Mouse (Mus musculus): ENCODE measurements around the gene Vat1.

- no peak for TF ChIP-seq RAD21 (IDR thresholded peaks at IDR 0.05; ENCODE audit: low read depth, low read length)
- no peak for TF ChIP-seq HCFC1 (IDR thresholded peaks at IDR 0.05; ENCODE audit: low read depth, low read length)
- no peak for TF ChIP-seq EP300 (IDR thresholded peaks at IDR 0.05; ENCODE audit: low read length)
- no peak for TF ChIP-seq MEF2A (IDR thresholded peaks at IDR 0.05; ENCODE audit: borderline replicate concordance, low read depth, low read length)
- no peak for TF ChIP-seq POLR2A (IDR thresholded peaks at IDR 0.05; ENCODE audit: low read depth, low read length)
- no peak for TF ChIP-seq UBTF (IDR thresholded peaks at IDR 0.05; ENCODE audit: low read depth, low read length)
- TF ChIP-seq CTCF (conservative IDR thresholded peaks at IDR 0.05 in 1 of 2, IDR thresholded peaks at IDR 0.05 in 1 of 2; ENCODE audit: low read depth in 2 of 2, low read length in 2 of 2) = no peak
- no peak for TF ChIP-seq ZKSCAN1 (IDR thresholded peaks at IDR 0.05; ENCODE audit: borderline replicate concordance, low read depth, low read length)
- TF ChIP-seq MAFK (IDR thresholded peaks at IDR 0.05; ENCODE audit: insufficient replicate concordance, low read length) = no peak
- no peak for TF ChIP-seq ZNF384 (IDR thresholded peaks at IDR 0.05; ENCODE audit: low read depth, low read length)
- TF ChIP-seq ETS1 (conservative IDR thresholded peaks at IDR 0.05; ENCODE audit: low read depth, low read length) = no peak
- no peak for TF ChIP-seq MXI1 (IDR thresholded peaks at IDR 0.05; ENCODE audit: low read depth, low read length)
- TF ChIP-seq USF1 (IDR thresholded peaks at IDR 0.05; ENCODE audit: low read depth, low read length) = no peak
- TF ChIP-seq MYC (IDR thresholded peaks at IDR 0.05; ENCODE audit: low read depth, low read length) = no peak
These were observed 14.5 kb downstream of the Vat1 start for GRCm38 (mm10) chr11:101451536-101451935.
